Mouse (Mus musculus) olfactory bulb, adult 2 months (tissue): ENCODE data around the gene Orm3.

Experiments
- CTCF ChIP-seq: fragments of 200-500 bp; IDR thresholded peaks from 2 replicates; pipeline ENCODE4 v1.5.1; 2012; ENCODE audit warnings: low read depth, mild to moderate bottlenecking, low read length, moderate library complexity; ENCODE audit not compliant: insufficient read depth
- POLR2A ChIP-seq: fragments of 200-500 bp; IDR thresholded peaks from 2 replicates; pipeline ENCODE4 v1.6.1; 2012; ENCODE audit warnings: mild to moderate bottlenecking, low read depth, low read length, moderate library complexity; ENCODE audit not compliant: insufficient read depth

DNA sequence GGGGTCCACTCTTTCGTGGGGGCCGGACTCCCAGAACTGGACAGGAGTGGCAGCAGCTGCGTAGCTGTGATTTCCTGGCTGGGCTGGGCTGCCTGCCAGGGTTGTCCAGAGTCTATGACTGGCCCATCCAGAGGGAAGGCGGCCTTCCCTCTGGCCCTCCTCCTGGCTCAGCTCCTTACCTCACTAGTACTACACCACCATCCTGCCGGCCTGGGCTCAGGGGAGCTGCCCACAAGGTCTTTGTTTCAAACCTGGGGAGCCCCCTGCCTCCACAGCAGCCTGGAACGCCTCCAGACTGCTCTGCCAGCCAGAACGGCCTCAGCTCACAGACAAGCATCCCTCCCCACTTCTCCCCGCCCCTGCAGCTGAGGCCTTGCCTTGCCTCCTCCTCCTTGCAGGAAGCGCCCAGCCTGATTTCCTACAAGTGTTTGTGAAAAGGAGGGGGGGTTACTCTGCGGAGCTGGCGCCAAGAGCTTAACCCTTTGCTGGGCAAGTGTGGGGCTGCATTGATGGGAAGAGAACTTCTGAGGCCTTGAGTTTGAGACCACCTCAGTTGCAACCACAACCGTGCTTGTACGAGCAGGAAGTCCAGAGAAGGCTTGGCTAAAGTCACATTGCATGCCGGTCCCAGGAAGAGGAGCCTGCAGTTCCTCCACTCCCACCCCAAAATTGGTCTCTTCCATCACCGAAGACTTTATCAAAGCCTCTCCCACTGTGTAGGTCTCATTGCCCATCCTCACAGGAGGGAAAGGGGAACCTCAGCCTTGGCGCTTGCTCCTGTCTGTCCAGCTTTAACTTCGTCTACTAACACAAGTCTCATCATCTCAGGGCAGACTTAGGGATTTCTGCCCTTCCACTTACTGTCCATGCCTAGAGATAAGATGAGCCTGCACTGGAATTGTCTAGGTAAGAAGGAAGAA lies 47.3 kb downstream of the Orm3 start, which contains the start of gene Akna:
- TF ChIP-seq POLR2A (no peak), CTCF (no peak)
